In genomic region chr19:5021416-5021815, GRCm38 (mm10) we compare ENCODE assay signal across 13 mouse cellular contexts. TPM values are rescaled to one million over a fixed set of nuclear protein-coding genes. Genes with fewer than 3 reads are reported as not detected.
"Had no signal": no experiment of that assay in that cellular context is flagged by ENCODE, and none has a peak within 500 bp of the region (broad histone marks: within the 10 kb centered on the region; RNA-seq: fewer than 3 reads in every experiment).

No protein-coding gene starts in this region.

- H3K36me3 ChIP-seq: limb, embryonic 13.5 days; liver, embryonic 15.5 days; midbrain, embryonic 12.5 days; neural tube, embryonic 12.5 days had no signal

- H3K9me3 ChIP-seq: limb, embryonic 13.5 days; liver, embryonic 15.5 days; midbrain, embryonic 12.5 days; neural tube, embryonic 12.5 days had no signal

- H3K27ac ChIP-seq: limb, embryonic 13.5 days; liver, embryonic 15.5 days; macrophage; midbrain, embryonic 12.5 days; neural tube, embryonic 12.5 days; stomach, postnatal 0 days had no signal

- H3K27me3 ChIP-seq: limb, embryonic 13.5 days; midbrain, embryonic 12.5 days; neural tube, embryonic 12.5 days had no signal

- H3K9ac ChIP-seq: limb, embryonic 13.5 days; liver, embryonic 15.5 days; midbrain, embryonic 12.5 days; neural tube, embryonic 12.5 days had no signal

- H3K4me3 ChIP-seq: limb, embryonic 13.5 days; liver, embryonic 15.5 days; midbrain, embryonic 12.5 days; neural tube, embryonic 12.5 days had no signal

- H3K4me2 ChIP-seq: limb, embryonic 13.5 days; liver, embryonic 11.5 days; liver, embryonic 15.5 days; midbrain, embryonic 12.5 days; neural tube, embryonic 12.5 days had no signal

- DNase-seq: kidney, adult 8-10 months; lung, adult 2 months; lung, postnatal 14 days; thymus, postnatal 4 days had no signal

RNA-seq across cellular contexts. Expression of gene Slc29a2, which starts 2.2 kb away (rescaled TPM):
- total RNA-seq: neutrophil, adult 5-6 weeks had no signal

RNA-seq across cellular contexts. Expression of gene B4gat1, which starts 17.2 kb away (rescaled TPM):
- total RNA-seq: megakaryocyte-erythroid progenitor cell, adult 5-6 weeks had no signal
